In the genomic region with DNA sequence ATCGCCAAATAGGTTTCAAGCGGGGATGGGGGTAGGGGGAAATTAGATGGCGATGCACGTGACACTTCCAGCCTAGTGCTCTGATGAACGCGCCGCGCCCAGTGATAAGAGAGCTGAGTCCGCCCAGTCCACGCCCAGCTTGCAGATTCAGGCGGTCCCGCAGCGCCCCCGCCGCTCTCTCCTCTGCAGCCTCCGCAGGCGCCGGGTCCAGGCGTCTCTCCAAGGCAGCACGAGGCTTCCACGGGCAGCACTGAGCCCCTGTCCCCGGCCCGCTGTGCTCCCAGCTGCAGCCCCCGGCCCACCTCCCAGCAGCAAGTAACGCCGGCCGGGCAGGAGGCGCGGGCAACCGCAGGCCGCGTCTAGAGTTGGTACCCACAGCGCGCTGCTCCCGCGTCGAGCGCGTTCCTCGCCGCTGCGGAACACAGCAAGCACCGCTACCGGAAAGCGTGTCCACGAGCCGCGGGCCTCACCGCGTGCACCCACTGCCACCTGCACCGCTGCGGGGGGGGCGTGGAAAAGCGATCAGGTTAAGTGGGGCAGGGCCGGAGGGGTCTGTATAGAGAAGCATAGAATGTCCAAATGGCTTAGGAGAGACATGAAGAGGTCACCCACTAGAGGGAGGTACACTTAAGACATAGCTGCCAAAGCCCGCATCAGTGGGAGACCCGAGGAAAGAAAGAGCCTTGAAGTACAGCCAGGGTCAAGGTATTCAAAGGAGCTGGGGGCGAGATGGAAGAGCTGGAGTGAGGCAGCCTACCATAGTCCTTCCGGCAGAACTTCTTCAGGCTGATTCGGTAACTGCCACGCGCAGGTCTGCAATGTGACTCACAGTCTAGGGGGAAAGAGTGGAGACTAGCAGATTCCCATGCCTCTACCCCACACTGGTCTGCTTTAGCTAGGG, we compare ENCODE assay signal across 8 mouse cellular contexts. TPM values are rescaled to one million over a fixed set of nuclear protein-coding genes. Genes with fewer than 3 reads are reported as not detected.
A peak's percentile ranks its signal among the peaks of the same experiment; 100 is the strongest.
DNase-seq lines count a peak whose midpoint lies in the region; ATAC-seq lines count a peak whose summit lies in the region.

No protein-coding gene starts in this region.

- H3K4me1 ChIP-seq in hindbrain, embryonic 11.5 days (replicated peaks; ENCODE audit: control insufficient read depth, insufficient read depth, low read length), result peaks cover 29% of the 10 kb centered on the region

- H3K36me3 ChIP-seq in hindbrain, embryonic 11.5 days (ENCODE audit: control insufficient read depth, insufficient read depth, low read length), result no peaks in the 10 kb centered on the region

- H3K4me2 ChIP-seq in hindbrain, embryonic 11.5 days (replicated peaks; ENCODE audit: low read depth, low read length), result peak overlapping the region; percentile 91

- WGBS in hindbrain, embryonic 11.5 days, result 5% methylated on average over 59 of the region's 62 CpGs

- no peaks in the 10 kb centered on the region for H3K9me3 ChIP-seq in hindbrain, embryonic 11.5 days (ENCODE audit: control insufficient read depth, low read length)

- H3K27ac ChIP-seq in hindbrain, embryonic 11.5 days (ENCODE audit: low read depth, low read length), result no peak overlapping the region

- peaks cover 19% of the 10 kb centered on the region for H3K27me3 ChIP-seq in hindbrain, embryonic 11.5 days (ENCODE audit: control insufficient read depth, insufficient read depth, low read length)

- DNase-seq in ES-CJ7 (ENCODE audit: low read depth, low spot score) (peak; percentile 66), MN1 (ENCODE audit: low spot score) (no peak)
- DNase-seq in brain, adult 2 months (ENCODE audit: low read depth, low spot score), result peak; percentile 86
- DNase-seq in hindbrain, embryonic 11.5 days (ENCODE audit: low spot score), result peak; percentile 71
- peak; percentile 73 to 78 for DNase-seq in layer of hippocampus, postnatal 36 days
- peak; percentile 55 for DNase-seq in lung, postnatal 14 days
- DNase-seq in right cerebral cortex, postnatal 14 days, result peak; percentile 81

- H3K4me3 ChIP-seq in hindbrain, embryonic 11.5 days (ENCODE audit: low read depth, low read length), result peak overlapping the region; percentile 66

- peak; percentile 59 for ATAC-seq in erythroid progenitor cell, adult 5-6 weeks (replicated peaks; ENCODE audit: low FRiP score, poor library complexity, severe bottlenecking)
- ATAC-seq in hindbrain, embryonic 11.5 days (ENCODE audit: low FRiP score), result peak; percentile 28

- H3K9ac ChIP-seq in hindbrain, embryonic 11.5 days (ENCODE audit: low read depth, low read length), result peak overlapping the region; percentile 73

RNA-seq across cellular contexts. Expression of a gene that starts 1.3 kb away (rescaled TPM):
- total RNA-seq in erythroid progenitor cell, adult 5-6 weeks (2015; ENCODE audit: low replicate concordance), result 3.4 and 5.8 TPM in 2 replicates
- total RNA-seq in erythroid progenitor cell, adult 5-6 weeks (2017; ENCODE audit: low replicate concordance), result 2.6 and 2.7 TPM in 2 replicates
- 6.2 and 6.3 TPM in 2 replicates for polyA plus RNA-seq in hindbrain, embryonic 11.5 days (2014; fragmentation: Nextera tagmentation; extraction: Ambion mirVana)
- 10 to 100 TPM; 60.9 to 64.6 TPM for total RNA-seq in layer of hippocampus, postnatal 36 days (2021)

RNA-seq across cellular contexts. Expression of a gene that starts 2.6 kb away (rescaled TPM):
- total RNA-seq in erythroid progenitor cell, adult 5-6 weeks (2015; ENCODE audit: low replicate concordance), result not detected in 2 replicates
- total RNA-seq in erythroid progenitor cell, adult 5-6 weeks (2017; ENCODE audit: low replicate concordance), result not detected in 2 replicates
- polyA plus RNA-seq in hindbrain, embryonic 11.5 days (2014; fragmentation: Nextera tagmentation; extraction: Ambion mirVana), result 4.4 and 5.0 TPM in 2 replicates
- 1 to 10 TPM; 8.0 to 9.9 TPM for total RNA-seq in layer of hippocampus, postnatal 36 days (2021)

RNA-seq across cellular contexts. Expression of a gene that starts 13.9 kb away (rescaled TPM):
- total RNA-seq in erythroid progenitor cell, adult 5-6 weeks (2015; ENCODE audit: low replicate concordance), result 13.8 and 19.8 TPM in 2 replicates
- total RNA-seq in erythroid progenitor cell, adult 5-6 weeks (2017; ENCODE audit: low replicate concordance), result 16.2 and 17.2 TPM in 2 replicates
- polyA plus RNA-seq in hindbrain, embryonic 11.5 days (2014; fragmentation: Nextera tagmentation; extraction: Ambion mirVana), result 16.2 and 17.8 TPM in 2 replicates
- total RNA-seq in layer of hippocampus, postnatal 36 days (2021), result 1 to 10 TPM; 8.3 to 9.3 TPM

RNA-seq across cellular contexts. Expression of a gene that starts 37.2 kb away (rescaled TPM):
- 231 and 265 TPM in 2 replicates for total RNA-seq in erythroid progenitor cell, adult 5-6 weeks (2015; ENCODE audit: low replicate concordance)
- total RNA-seq in erythroid progenitor cell, adult 5-6 weeks (2017; ENCODE audit: low replicate concordance), result 83.8 and 103 TPM in 2 replicates
- 499 and 514 TPM in 2 replicates for polyA plus RNA-seq in hindbrain, embryonic 11.5 days (2014; fragmentation: Nextera tagmentation; extraction: Ambion mirVana)
- 1,000 to 10,000 TPM; 1,151 to 1,277 TPM for total RNA-seq in layer of hippocampus, postnatal 36 days (2021)

RNA-seq across cellular contexts. Expression of a gene that starts 43.1 kb away (rescaled TPM):
- 10.5 and 20.5 TPM in 2 replicates for total RNA-seq in erythroid progenitor cell, adult 5-6 weeks (2015; ENCODE audit: low replicate concordance)
- 9.8 and 10.7 TPM in 2 replicates for total RNA-seq in erythroid progenitor cell, adult 5-6 weeks (2017; ENCODE audit: low replicate concordance)
- polyA plus RNA-seq in hindbrain, embryonic 11.5 days (2014; fragmentation: Nextera tagmentation; extraction: Ambion mirVana), result 31.1 and 33.1 TPM in 2 replicates
- 10 to 100 TPM; 36.1 to 39.4 TPM for total RNA-seq in layer of hippocampus, postnatal 36 days (2021)

Comparison
In these comparisons a context has a peak if more than half of its experiments do, and no peak if none do; other contexts are left out.
1. RNA of a gene that starts 1.3 kb away (total RNA-seq): 60.9 to 64.6 TPM in layer of hippocampus, postnatal 36 days; 2.6 to 5.8 TPM in erythroid progenitor cell, adult 5-6 weeks; every median in the first group is over 4 times any median in the second.
2. RNA of a gene that starts 2.6 kb away (total RNA-seq): 8.0 to 9.9 TPM in layer of hippocampus, postnatal 36 days; not detected in erythroid progenitor cell, adult 5-6 weeks; every median in the first group is over 4 times any median in the second.